Mouse (Mus musculus): ENCODE measurements around the gene Sbds.

Gene Sbds

DNA sequence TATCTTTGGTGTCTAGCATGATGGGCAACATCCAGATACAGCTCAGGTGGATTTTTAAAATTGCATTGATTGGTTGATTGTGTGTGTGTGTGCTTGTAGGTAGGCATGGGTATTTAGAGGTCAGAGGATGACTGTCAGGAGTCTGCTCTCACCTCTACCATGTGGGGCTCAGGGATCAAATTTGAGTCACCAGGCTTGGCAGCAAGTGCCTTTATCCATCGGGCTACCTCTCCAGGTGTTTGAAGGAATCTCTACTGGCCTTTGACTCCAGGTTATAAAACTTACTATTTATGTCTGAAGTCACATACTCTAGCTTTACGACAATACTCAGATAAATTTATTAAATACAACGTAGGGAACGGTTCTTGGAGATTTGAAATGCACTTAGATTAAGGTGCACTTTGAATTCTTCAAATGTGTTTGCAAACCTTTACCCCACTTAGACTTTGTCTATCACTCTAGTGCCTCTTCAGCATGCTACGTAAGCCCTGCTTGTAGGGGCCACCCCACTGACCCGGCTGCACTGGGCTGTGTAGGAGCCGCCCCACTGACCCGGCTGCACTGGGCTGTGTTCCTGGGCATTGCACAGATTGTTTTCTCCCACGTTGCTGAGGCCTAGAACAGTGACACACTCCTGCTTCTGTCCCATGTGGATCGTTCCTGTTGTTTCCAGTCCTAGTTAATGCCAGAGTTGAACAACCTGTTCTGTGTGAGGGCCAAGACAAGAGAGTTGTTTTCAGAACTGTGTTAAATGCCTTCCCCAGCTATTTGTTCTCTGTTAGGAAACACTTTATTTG lies 54.9 kb downstream of the Sbds start:
- no peak for DNase-seq (ENCODE audit: low read depth)

DNA sequence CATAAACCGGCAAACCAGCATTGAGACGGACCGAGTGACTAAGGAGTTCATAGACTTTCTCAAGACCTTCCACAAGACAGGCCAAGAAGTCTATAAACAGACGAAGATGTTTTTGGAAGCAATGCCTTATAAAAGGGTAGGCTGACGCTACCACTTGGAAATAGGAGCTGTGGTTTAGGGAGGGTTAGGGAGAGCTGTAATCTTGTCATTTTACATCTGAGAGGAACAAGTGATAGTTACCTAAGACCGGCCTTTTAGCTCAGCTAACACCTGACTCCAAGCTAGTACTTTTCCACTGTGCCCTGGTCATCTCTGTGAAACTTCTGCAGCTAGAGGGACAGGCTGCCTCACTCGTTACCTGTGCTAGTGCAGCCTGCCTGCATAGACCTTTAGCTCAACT lies 57.3 kb downstream of the Sbds start:
- no peak for DNase-seq (ENCODE audit: low read depth)

DNA sequence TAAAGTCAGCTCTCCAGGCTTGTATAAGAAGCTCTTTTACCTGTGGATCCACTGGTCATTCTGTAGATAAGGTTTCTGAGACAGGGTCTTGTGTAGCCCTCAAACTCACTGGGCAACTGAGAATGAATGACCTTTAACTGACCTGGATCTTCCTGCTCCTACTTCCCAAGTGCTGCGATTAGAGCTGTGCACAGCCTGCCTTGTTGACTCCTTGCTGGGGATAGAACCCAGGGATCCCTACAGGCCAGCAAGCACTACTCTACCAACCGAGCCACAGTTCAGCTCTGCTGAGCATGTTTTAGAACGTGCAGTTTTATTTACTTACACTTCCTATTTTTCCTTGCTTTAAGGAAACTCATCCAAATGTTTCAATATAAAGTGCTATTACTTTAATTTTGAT lies 57.9 kb downstream of the Sbds start:
- no peak for DNase-seq (ENCODE audit: low read depth)

DNA sequence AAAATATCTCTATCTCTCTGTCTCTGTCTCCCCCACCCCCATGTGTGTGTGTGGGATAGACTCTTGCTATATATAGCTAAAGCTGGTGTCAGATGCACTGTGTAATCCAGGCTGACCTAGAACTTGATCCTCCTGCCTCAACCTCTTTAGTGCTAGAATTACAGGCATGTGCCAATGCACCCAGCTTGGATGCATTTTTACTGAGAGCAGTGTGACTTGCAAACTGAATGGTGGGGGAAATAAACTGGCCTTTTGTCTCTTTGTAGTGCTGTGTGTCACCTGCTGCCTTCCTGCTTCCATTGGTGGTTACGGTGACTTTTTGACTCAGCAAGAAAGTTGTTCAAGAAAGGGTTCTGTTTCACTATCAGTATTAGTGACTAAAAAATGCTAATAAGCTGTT lies 59.0 kb downstream of the Sbds start:
- DNase-seq (ENCODE audit: low read depth) = no peak

Measured in c-Kit-positive CD71-negative TER-119-negative erythroid progenitor cells, embryonic 14.5 days (primary cell).